Mouse (Mus musculus) neural tube, postnatal 0 days (tissue): ENCODE data around the gene Pdxdc1. TPM values are rescaled to one million over a fixed set of nuclear protein-coding genes. Genes with fewer than 3 reads are reported as not detected.

Experiments
- microRNA-seq: library from miRNA; unstranded; fragments of <30 nt; microRNA quantifications from one replicate; pipeline ENCODE4, GENCODE M21; 2016
- polyA plus RNA-seq: library from polyadenylated mRNA; unstranded; fragments of >200 nt; fragmentation: Nextera tagmentation; extraction: Ambion mirVana; gene quantifications from 2 replicates; pipeline ENCODE4 v1.2.1, GENCODE M21; 2015

Gene Pdxdc1
- 55.7 and 59.9 TPM in 2 replicates for polyA plus RNA-seq

DNA sequence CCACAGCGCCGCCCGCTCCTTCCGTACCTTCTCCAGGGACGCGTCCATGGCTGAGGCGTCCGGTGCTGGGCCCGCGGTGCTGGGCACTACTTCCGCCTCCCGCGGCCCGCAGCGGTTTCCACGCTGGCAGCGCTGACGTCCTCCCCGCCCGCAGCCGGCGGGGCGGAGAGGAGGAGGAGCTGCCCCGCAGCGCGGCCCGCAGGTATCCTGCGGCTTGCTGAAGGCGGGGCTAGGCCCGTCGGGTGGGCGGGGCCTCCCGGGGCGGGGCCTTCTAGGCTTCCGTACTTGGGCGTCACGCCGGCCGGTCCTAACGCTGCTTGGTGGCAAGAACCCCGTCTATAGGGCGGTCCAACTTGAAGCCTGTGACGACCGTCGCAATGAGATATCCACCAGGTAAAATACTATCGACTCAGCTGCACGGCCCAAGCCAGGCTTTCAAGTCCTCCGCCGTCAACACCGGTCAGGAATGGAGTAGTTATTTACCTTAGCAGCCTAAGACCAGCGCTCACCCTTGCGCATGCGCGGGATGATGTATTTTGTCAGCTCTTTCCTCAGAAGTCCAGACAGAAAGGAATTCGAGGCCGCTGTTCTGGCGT lies at the start of gene Pdxdc1, which contains the start of gene Mpv17l:
Gene Pdxdc1 (minus strand): TSS at position 244 of the 596 bp plus-strand sequence.
Gene Mpv17l (plus strand): TSS at position 274 of the 596 bp plus-strand sequence.

GRCm38 (mm10) chr16:13818560-13819393 lies 84.2 kb downstream of the Pdxdc1 start, which contains the start of gene Ntan1:
Gene Ntan1, plus strand, starts transcription at chr16:13818845.

Small RNA genes within 50 kb of the gene (microRNA-seq; reads per million reads assigned to microRNA genes)
- not detected for gene Gm27734

Other genes with a start within 250 kb of the Pdxdc1 start
- gene Parn, start 235.0 kb downstream of the Pdxdc1 start, polyA plus RNA-seq = 26.3 and 26.8 TPM in 2 replicates
- gene Bfar, start 231.3 kb downstream of the Pdxdc1 start, polyA plus RNA-seq = 41.1 and 44.0 TPM in 2 replicates
- 4.4 and 4.9 TPM in 2 replicates for gene 3110001I22Rik, start 231.2 kb downstream of the Pdxdc1 start, polyA plus RNA-seq
- gene Pla2g10, start 172.1 kb downstream of the Pdxdc1 start, polyA plus RNA-seq = 0.27 and 0.55 TPM in 2 replicates
- gene Rrn3, start 122.4 kb downstream of the Pdxdc1 start, polyA plus RNA-seq = 64.0 and 64.6 TPM in 2 replicates
- gene Ntan1, start 84.3 kb downstream of the Pdxdc1 start, polyA plus RNA-seq = 217 and 248 TPM in 2 replicates
- 58.8 and 61.6 TPM in 2 replicates for gene Mpv17l, start within 50 bp of the Pdxdc1 start, polyA plus RNA-seq
- gene 2900011O08Rik, start 83.5 kb upstream of the Pdxdc1 start, polyA plus RNA-seq = 152 and 183 TPM in 2 replicates
- 0.74 and 1.3 TPM in 2 replicates for gene Ifitm7, start 83.8 kb upstream of the Pdxdc1 start, polyA plus RNA-seq